Mouse (Mus musculus): Measurements from ENCODE around the gene Fzd4.

Gene Fzd4

DNA sequence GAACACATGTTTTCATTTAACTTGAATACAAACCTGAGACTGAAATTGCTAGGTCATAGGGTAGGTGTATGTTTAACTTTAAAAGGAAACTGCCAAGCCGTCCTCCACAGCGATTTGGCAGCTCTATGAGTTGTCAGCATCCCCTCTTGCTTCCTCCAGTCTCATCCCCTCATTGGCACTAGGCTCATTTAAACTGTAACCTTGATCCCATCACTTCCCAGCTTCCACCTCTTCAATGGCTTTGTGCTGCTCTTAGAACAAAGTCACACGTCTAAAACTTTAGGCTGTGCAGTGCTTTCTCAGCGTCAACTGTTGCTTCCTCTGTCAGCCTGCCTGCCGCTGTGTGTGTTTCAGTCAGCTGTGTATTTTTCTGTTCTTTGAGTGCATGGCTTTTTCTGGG is 22.9 kb downstream of the Fzd4 start:
- DNase-seq (ENCODE audit: low spot score): no peak

- no peak for DNase-seq (ENCODE audit: low spot score)
Measured at GRCm38 (mm10) chr7:89428804-89429203, 24.6 kb downstream of the Fzd4 start.

DNA sequence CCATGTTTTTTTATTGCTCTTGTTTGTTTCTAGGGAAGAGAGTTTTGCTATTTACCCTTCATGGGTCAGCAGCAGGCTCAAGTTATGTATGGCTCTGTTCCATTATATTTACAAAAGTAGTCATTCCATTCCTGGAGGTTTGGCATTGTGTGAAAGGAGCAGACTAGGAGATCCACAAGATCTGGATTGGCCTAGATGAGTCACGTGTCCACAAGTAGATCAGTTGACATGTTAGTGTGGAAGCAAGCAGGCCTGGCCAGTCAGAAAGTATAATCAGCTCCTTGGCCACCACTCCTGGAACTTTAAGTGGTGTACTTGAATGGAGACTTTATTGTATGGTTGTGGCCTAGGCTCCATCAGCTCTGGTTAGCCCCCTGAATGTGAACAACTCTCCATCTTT is 25.2 kb downstream of the Fzd4 start:
- DNase-seq (ENCODE audit: low spot score): no peak

DNA sequence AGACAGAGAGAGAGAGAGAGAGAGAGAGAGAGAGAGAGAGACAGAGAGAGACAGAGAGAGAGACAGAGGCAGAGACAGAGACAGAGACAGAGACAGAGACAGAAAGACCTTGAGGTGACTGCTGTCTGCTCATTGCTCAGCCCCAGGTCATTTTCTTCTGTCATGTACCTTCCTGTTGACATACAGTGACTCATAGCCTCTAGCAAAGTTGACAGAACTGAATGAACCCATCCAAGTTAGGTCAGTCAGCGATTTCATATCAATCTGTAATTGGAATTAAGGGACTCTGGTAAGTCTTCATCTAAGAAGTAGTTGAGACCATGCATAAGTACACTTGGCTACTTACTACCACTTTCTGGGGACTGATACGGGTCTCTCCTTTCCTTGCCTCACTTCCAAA is 27.0 kb downstream of the Fzd4 start:
- no peak for DNase-seq (ENCODE audit: low spot score)

GRCm38 (mm10) chr7:89433193-89433892 is 29.2 kb downstream of the Fzd4 start:
- no peak for DNase-seq (ENCODE audit: low spot score)

- no peak for DNase-seq (ENCODE audit: low spot score)
Measured at GRCm38 (mm10) chr7:89433893-89434616, 29.9 kb downstream of the Fzd4 start.

DNA sequence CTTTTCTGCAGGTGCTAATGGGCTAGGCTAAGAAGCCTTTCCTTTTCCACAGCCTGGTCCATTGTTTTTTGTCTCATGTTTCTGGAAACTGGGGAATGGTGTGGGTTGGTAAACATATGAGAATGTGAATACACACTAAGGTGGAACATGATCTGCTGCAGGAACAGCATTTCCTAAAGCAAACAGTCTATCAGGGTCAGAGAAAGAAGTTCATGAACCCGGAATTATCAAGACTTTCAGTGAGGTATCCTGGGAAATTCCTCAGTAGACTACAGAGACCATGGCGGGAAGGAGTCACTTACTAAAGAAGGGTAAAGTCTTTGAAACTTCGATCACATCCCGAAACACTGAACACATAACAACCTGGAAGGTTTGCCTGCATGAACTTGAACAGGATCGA is 32.2 kb downstream of the Fzd4 start:
- DNase-seq (ENCODE audit: low spot score): no peak

- DNase-seq (ENCODE audit: low spot score): peak; percentile 37
Measured at GRCm38 (mm10) chr7:89437589-89437988, 33.4 kb downstream of the Fzd4 start.

- DNase-seq (ENCODE audit: low spot score): no peak
Measured at GRCm38 (mm10) chr7:89441291-89441690, 37.1 kb downstream of the Fzd4 start.

GRCm38 (mm10) chr7:89442242-89442641 is 38.1 kb downstream of the Fzd4 start:
- no peak for DNase-seq (ENCODE audit: low spot score)

DNA sequence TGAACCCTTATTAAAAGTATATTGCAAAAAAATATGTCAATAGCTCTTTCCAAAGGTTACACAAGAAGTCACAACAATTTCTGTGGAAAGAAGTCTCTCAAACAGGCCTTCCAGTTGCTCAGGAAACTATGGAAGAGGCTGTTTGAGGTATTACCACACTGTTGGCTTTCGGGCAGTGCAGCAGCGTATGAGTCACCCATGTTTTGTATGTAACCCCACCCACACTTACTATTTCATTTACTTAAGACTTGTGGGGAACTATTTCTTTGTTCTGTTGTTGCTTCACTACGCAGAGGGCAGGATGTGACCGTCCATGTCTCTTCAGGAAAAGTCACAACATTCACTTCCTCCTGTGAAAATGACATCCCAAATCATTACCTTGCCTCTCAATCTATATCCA is 41.0 kb downstream of the Fzd4 start:
- DNase-seq (ENCODE audit: low spot score): no peak

- DNase-seq (ENCODE audit: low spot score): no peak
Measured at GRCm38 (mm10) chr7:89450312-89450711, 46.2 kb downstream of the Fzd4 start.

- no peak for DNase-seq (ENCODE audit: low spot score)
Measured at GRCm38 (mm10) chr7:89456380-89457076, 52.4 kb downstream of the Fzd4 start.

DNA sequence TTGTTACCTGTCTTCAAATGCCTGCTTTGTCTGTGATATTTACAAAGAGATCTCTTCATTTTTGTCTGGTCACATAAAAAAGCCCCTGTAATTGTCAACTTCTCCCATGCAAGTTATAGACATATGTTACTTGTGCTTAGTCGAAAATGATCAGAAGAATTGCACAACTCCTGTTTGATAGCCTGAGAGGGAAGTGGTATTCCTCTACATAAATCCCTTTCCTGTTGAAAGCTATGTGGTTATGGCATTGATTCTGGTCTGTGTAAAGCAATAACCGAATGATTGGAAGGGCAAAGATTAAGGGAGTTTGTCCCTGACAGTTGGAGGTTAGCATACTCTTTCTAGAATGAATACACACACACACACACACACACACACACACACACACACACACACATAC is 55.5 kb downstream of the Fzd4 start:
- DNase-seq (ENCODE audit: low spot score): no peak

DNA sequence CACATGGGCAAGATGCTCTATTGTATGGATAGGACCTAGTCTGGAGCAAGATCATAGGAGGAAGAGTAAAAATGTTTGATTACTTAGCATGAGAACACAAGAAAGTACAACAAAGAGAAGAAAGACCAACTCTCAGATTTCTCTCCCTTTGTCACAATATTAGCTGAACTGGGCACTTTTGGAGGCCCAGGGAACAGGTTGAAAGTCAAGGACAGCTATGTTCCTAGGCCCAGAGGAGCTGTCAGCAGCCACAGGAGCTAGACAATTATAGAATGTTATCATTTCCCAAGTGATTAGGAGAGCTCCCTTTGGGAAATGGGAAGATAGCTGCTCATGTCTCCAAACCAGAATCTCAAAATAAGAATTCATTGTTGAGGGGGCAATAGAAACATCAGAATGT is 56.8 kb downstream of the Fzd4 start:
- DNase-seq (ENCODE audit: low spot score): no peak

- DNase-seq (ENCODE audit: low spot score): no peak
Measured at GRCm38 (mm10) chr7:89461351-89461750, 57.2 kb downstream of the Fzd4 start.

Data from urinary bladder, postnatal 25 days (tissue).